Mouse (Mus musculus) thymus, adult 2 months (tissue): ENCODE results near the gene Fam222b. TPM values are rescaled to one million over a fixed set of nuclear protein-coding genes. Genes with fewer than 3 reads are reported as not detected.

Experiments
- DNase-seq: peaks from one replicate; pipeline ENCODE4 v3.0.0; 2021
- H3K27ac ChIP-seq: fragments of 200-500 bp; 2 replicates; pipeline ENCODE4 v1.5.1; 2012; ENCODE audit warnings: low read length, control low read depth; ENCODE audit not compliant: control insufficient read depth, insufficient read depth
- H3K27me3 ChIP-seq: fragments of 200-500 bp; 2 replicates; pipeline ENCODE4 v1.6.1; 2012; ENCODE audit warnings: mild to moderate bottlenecking, low read length, moderate library complexity, mixed read lengths; ENCODE audit not compliant: control insufficient read depth, insufficient read depth
- H3K36me3 ChIP-seq: fragments of 200-500 bp; 2 replicates; pipeline ENCODE4 v1.6.1; 2012; ENCODE audit warnings: mild to moderate bottlenecking, low read length, moderate library complexity; ENCODE audit not compliant: control insufficient read depth, insufficient read depth
- H3K4me1 ChIP-seq: fragments of 200-500 bp; replicated peaks from 2 replicates; pipeline ENCODE4 v1.6.1; 2012; ENCODE audit warnings: low read length; ENCODE audit not compliant: control insufficient read depth, insufficient read depth
- H3K4me3 ChIP-seq: fragments of 200-500 bp; 2 replicates; pipeline ENCODE4 v1.5.1; 2012; ENCODE audit warnings: mild to moderate bottlenecking, low read length, control low read depth, moderate library complexity; ENCODE audit not compliant: control insufficient read depth, insufficient read depth
- CTCF ChIP-seq: fragments of 200-500 bp; IDR thresholded peaks from 2 replicates; pipeline ENCODE4 v1.5.1; 2012; ENCODE audit warnings: mild to moderate bottlenecking, control low read depth, low read length, moderate library complexity, borderline replicate concordance; ENCODE audit not compliant: control insufficient read depth, poor library complexity, insufficient read depth; ENCODE audit errors: extremely low read depth
- POLR2A ChIP-seq: fragments of 200-500 bp; IDR thresholded peaks from 2 replicates; pipeline ENCODE4 v1.6.1; 2012; ENCODE audit warnings: mild to moderate bottlenecking, low read length, control low read depth, moderate library complexity; ENCODE audit not compliant: control insufficient read depth, poor library complexity, insufficient read depth; ENCODE audit errors: extremely low read depth
- WGBS: fragments of 180-500 bp; shearing (Covaris S2); methylation state at CpG from one replicate; pipeline ENCODE4 v1.1.7; 2018; 5-methylcytosine and 5-hydroxymethylcytosine counted together
- polyA plus RNA-seq: library from polyadenylated mRNA; depleted of rRNA; stranded (reverse); fragments of >200 nt; gene quantifications from 2 replicates; pipeline ENCODE4 v1.2.3, GENCODE M21; 2012

The Fam222b gene
- polyA plus RNA-seq, 1 experiment, result 17.6 TPM

GRCm38 (mm10) chr11:78168541-78169468 lies 74.3 kb downstream of the Fam222b start:
- peak overlapping the region; percentile 80 for H3K27ac ChIP-seq
- WGBS, result 21% methylated on average over 19 of the region's 19 CpGs
- TF ChIP-seq CTCF (0 out of 2 replicates have a peak, but pooled peaks have one; percentile 26), POLR2A (0 out of 2 replicates have a peak, but pooled peaks have one; percentile 41)
- no peaks in the 10 kb centered on the region for H3K27me3 ChIP-seq
- DNase-seq, result peak; percentile 82
- H3K4me3 ChIP-seq, result peak overlapping the region; percentile 35
- peaks cover 17% of the 10 kb centered on the region for H3K4me1 ChIP-seq
- H3K36me3 ChIP-seq, result no peaks in the 10 kb centered on the region

DNA sequence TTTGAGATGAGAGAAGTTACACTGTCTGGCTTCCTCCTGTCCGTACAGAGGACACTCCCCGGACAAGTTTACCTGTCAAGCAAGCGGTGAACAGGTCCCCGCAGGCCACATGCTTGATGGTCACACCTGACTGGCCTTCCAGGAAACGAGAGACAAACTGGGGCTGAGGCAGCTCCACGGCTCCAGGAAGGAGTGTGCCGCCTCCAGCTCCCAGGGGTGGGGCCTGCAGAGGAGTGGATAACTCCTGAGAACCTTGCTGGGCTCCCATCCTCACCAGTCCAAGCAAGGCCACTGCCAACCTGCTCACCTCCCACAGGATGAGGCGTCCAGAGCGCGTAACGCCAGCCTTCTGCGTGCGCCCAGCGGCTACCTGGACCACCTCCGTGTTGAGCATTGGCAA lies 75.8 kb downstream of the Fam222b start:
- WGBS, result 94% methylated on average over 15 of the region's 15 CpGs
- Histone ChIP-seq H3K36me3 (no peaks in the 10 kb centered on the region), H3K4me1 (peaks cover 17% of the 10 kb centered on the region), H3K27me3 (no peaks in the 10 kb centered on the region), H3K4me3 (no peak overlapping the region), H3K27ac (no peak overlapping the region)
- DNase-seq, result no peak
- TF ChIP-seq POLR2A (no peak), CTCF (no peak)

- DNase-seq, result no peak
- no peaks in the 10 kb centered on the region for H3K27me3 ChIP-seq
- no peaks in the 10 kb centered on the region for H3K36me3 ChIP-seq
- peaks cover 8% of the 10 kb centered on the region for H3K4me1 ChIP-seq
- WGBS, result 58% methylated on average over 4 of the region's 4 CpGs
- H3K4me3 ChIP-seq, result no peak overlapping the region
- no peak overlapping the region for H3K27ac ChIP-seq
- TF ChIP-seq CTCF (no peak), POLR2A (no peak)
These were observed 76.9 kb downstream of the Fam222b start for GRCm38 (mm10) chr11:78171328-78171727.

DNA sequence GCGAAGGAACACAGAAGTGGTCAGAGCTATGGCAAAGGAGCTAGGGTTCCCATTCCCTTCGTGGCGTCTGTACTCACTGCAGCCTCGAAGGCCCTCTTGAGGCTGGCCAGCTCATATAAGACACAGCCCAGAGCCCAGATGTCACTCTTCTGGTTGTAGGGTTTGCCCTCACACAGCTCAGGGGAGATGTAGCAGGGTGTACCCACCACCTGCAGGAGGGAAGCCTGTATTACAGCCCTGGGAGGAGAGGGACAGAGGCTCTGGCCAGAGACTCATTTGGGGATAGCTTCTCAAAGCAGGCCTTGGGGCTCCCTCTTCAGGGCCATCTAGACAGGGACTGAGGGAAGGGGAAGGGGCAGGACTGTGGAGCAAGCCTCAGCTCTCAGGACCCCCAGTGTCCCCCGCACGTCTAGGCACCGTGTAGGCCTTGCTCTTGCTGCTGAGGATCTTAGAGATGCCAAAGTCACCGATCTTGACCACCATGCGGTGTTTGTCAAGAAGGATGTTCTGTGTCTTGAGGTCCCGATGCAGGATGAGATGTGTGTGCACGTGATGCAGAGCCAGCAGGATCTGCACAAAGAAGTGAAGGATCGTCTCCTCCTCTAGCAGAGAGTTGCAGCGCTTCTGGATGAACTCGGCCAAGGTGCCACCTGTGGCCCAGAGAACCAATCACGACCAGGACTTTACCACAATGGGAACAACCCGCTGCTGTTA lies 77.7 kb downstream of the Fam222b start:
- Histone ChIP-seq H3K27ac (no peak overlapping the region), H3K4me3 (no peak overlapping the region), H3K27me3 (no peaks in the 10 kb centered on the region), H3K4me1 (peaks cover 10% of the 10 kb centered on the region), H3K36me3 (no peaks in the 10 kb centered on the region)
- TF ChIP-seq POLR2A (no peak), CTCF (no peak)
- DNase-seq, result no peak
- 94% methylated on average over 16 of the region's 16 CpGs for WGBS

- H3K27me3 ChIP-seq, result no peaks in the 10 kb centered on the region
- peaks cover 16% of the 10 kb centered on the region for H3K4me1 ChIP-seq
- 97% methylated on average over 19 of the region's 19 CpGs for WGBS
- DNase-seq, result no peak
- H3K4me3 ChIP-seq, result no peak overlapping the region
- H3K36me3 ChIP-seq, result no peaks in the 10 kb centered on the region
- no peak overlapping the region for H3K27ac ChIP-seq
- no peak for TF ChIP-seq CTCF
- TF ChIP-seq POLR2A, result no peak
These were observed 78.4 kb downstream of the Fam222b start for GRCm38 (mm10) chr11:78172748-78173383.

- H3K4me1 ChIP-seq, result peaks cover 15% of the 10 kb centered on the region
- no peak overlapping the region for H3K27ac ChIP-seq
- no peak overlapping the region for H3K4me3 ChIP-seq
- no peaks in the 10 kb centered on the region; the same call in 1 of the 2 replicates for H3K36me3 ChIP-seq
- WGBS, result 76% methylated on average over 3 of the region's 3 CpGs
- TF ChIP-seq CTCF (no peak), POLR2A (no peak)
- H3K27me3 ChIP-seq, result no peaks in the 10 kb centered on the region
- no peak for DNase-seq
These were observed 80.0 kb downstream of the Fam222b start for GRCm38 (mm10) chr11:78174506-78174905.
